Mouse (Mus musculus) left cerebral cortex, postnatal 25 days (tissue): ENCODE measurements around the gene Tubgcp3. TPM values are rescaled to one million over a fixed set of nuclear protein-coding genes. Genes with fewer than 3 reads are reported as not detected.

Source experiments
- DNase-seq, 2 experiments: peaks; one replicate each; pipeline ENCODE4 v3.0.0; 2022; ENCODE audit warnings: low spot score in 2 of 2, mixed read lengths in 1 of 2
- intact Hi-C: fragments of 180-260 bp; cut with DNase I; formaldehyde crosslinking; loops from one replicate; pipeline ENCODE4 v1.15.1; 2025
- microRNA-seq, 2 experiments: library from miRNA; unstranded; fragments of <30 nt; microRNA quantifications; one replicate each; pipeline ENCODE4 v1.2.0; 2022
- total RNA-seq, 2 experiments: library from RNA; stranded (reverse); gene quantifications; 2 replicates each; pipeline ENCODE4 v1.2.3; 2021

Tubgcp3 gene
- total RNA-seq, 2 experiments from 2014 or later = 31.6 to 34.4 TPM

- intact Hi-C loops = no loop called here
- DNase-seq = no peak
Observed at GRCm38 (mm10) chr8:12565488-12565887, 106.6 kb downstream of the Tubgcp3 start.

DNA sequence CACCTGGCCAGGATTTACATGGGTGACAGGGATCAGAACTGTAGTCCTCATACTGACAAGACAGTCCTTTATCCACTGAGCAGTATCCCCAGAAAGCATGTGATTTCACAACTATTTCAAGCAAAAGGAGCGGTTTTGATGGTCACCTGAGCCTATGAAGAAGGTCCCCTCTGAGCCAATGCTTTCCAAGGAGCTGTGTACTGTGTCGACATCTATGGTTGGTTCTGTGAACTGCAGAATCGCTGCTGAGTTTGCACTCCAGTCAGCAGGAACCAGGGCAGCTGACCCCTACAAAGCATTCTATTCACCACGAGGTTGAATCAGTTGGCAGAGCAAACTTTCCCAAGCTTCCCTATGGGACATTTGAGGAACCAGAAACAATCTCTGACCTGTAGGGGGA, 107.7 kb downstream of the Tubgcp3 start:
- intact Hi-C loops = loop anchor here (1.0 to 5.0 kb wide), 2 partner anchors 172 to 607 kb away; no protein-coding TSS in a partner anchor

More for the DNA sequence above, 107.7 kb downstream of the Tubgcp3 start:
- DNase-seq = peak; percentile 43 to 61

Small RNA genes lying within 50 kb of the gene (microRNA-seq; reads per million reads assigned to microRNA genes)
- 0 reads per million in 2 experiments for gene Gm26483

Other genes starting within 250 kb of the Tubgcp3 start
- gene Spaca7, start 99.2 kb downstream of the Tubgcp3 start, total RNA-seq = not detected
- gene Atp11a, start 84.8 kb upstream of the Tubgcp3 start, total RNA-seq = 10 to 100 TPM; 46.3 to 55.0 TPM
- 100 to 1,000 TPM; 241 to 256 TPM for gene Mcf2l, start 201.6 kb upstream of the Tubgcp3 start, total RNA-seq